Mouse (Mus musculus) cortical plate, adult 2 months (tissue): ENCODE measurements around the gene Olfr149. TPM values are rescaled to one million over a fixed set of nuclear protein-coding genes. Genes with fewer than 3 reads are reported as not detected.
A peak's percentile ranks its signal among the peaks of the same experiment; 100 is the strongest.
"Not testable (repeated sequence)": the region's sequence is repeated elsewhere in the genome, so short reads cannot be mapped to it uniquely, and the experiment has no call there.

Experiments used
- H3K27ac ChIP-seq: fragments of 200-500 bp; 2 replicates; pipeline ENCODE4 v1.5.1; 2012; ENCODE audit warnings: low read length, control low read depth, inconsistent platforms; ENCODE audit not compliant: insufficient read depth
- H3K4me1 ChIP-seq: fragments of 200-500 bp; 2 replicates; pipeline ENCODE4 v1.6.1; 2011; ENCODE audit warnings: low read length; ENCODE audit not compliant: control insufficient read depth, insufficient read depth
- H3K4me3 ChIP-seq: fragments of 200-500 bp; 2 replicates; pipeline ENCODE4 v1.5.1; 2011; ENCODE audit warnings: mild to moderate bottlenecking, low read length, control low read depth; ENCODE audit not compliant: insufficient read depth
- CTCF ChIP-seq: fragments of 200-500 bp; IDR thresholded peaks from 2 replicates; pipeline ENCODE4 v1.5.1; 2011; ENCODE audit warnings: mild to moderate bottlenecking, control low read depth, low read length; ENCODE audit not compliant: insufficient read depth; ENCODE audit errors: extremely low read depth
- POLR2A ChIP-seq: fragments of 200-500 bp; IDR thresholded peaks from 2 replicates; pipeline ENCODE4 v1.6.1; 2011; ENCODE audit warnings: mild to moderate bottlenecking, low read length, control low read depth; ENCODE audit not compliant: insufficient read depth; ENCODE audit errors: extremely low read depth
- polyA plus RNA-seq: library from polyadenylated mRNA; depleted of rRNA; stranded (reverse); fragments of >200 nt; gene quantifications from 2 replicates; pipeline ENCODE4 v1.2.3, GENCODE M21; 2012; rRNA removed

Gene Olfr149
- polyA plus RNA-seq, result not detected in 2 replicates

DNA sequence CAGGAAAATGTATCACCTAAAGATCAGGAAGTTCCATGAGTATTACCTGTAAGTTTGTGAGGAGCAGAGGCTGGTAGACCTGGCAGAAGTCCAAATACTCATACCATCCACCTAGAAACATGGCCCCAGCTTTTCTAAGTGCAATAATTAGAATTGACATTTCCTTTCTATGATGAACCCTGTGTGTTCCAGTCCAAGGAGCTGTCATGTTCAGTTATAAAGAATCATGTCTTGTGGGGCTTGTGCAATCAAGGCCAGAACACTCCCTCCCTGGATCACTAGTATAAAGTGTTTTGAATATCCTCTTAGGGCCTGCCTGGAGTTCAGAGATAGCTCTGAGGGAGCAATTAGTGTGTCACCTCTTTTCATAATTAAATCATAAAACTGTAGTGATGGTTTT is at the start of gene Olfr149:
Gene Olfr149 (minus strand): TSS at position 101 of the 400 bp plus-strand sequence.
- H3K27ac ChIP-seq, result no peak within 1 kb of the TSS
- no peaks in the 10 kb centered on the region for H3K4me1 ChIP-seq
- no peak for TF ChIP-seq POLR2A
- no peak for TF ChIP-seq CTCF
- no peak within 1 kb of the TSS for H3K4me3 ChIP-seq

DNA sequence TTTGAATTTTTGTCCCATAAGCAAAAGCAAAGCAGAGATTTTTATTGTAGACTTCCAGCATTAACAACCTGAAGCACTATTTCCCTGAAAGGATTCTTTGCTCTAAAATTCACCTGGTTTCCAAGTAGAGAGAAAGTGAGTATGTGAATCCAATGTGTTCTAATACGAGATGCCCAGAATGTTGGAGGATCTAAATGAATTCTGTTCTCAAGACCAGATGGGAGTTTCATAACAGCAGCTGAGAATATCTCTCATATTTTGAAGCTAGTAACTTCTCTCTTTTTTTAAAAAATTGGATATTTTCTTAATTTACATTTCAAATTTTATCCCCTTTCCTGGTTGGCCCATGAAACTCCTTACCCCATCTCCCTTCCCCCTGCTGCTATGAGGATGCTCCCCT is 39.5 kb upstream of the Olfr149 start:
- no peak overlapping the region for H3K4me3 ChIP-seq
- no peak for TF ChIP-seq CTCF
- TF ChIP-seq POLR2A, result no peak
- H3K27ac ChIP-seq, result 0 out of 2 replicates have a peak overlapping the region, but pooled peaks have one; percentile 77
- no peaks in the 10 kb centered on the region for H3K4me1 ChIP-seq

DNA sequence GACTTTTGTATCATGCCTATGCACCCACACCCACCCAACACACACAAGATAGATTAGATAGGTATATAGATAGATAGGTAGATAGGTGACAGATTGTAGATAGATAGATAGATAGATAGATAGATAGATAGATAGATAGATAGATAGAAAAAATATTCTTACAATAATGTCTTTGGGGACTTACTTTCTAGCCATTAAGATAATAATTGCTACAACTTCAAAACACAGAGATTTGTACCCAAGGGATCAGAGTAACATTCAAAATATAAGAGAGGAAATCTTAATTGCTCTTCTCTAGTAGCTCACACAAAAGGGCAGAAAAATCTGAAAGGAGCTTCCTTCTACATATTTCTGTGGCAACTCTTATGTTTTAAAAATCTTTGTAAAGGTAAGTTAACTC is 39.0 kb upstream of the Olfr149 start, which contains the start of gene Olfr967:
Gene Olfr967 (plus strand): TSS at position 301 of the 400 bp plus-strand sequence.
- TF ChIP-seq CTCF, result no peak
- TF ChIP-seq POLR2A, result no peak
- H3K4me3 ChIP-seq, result no peak within 1 kb of the TSS
- H3K4me1 ChIP-seq, result no peaks in the 10 kb centered on the region
- H3K27ac ChIP-seq, result peak within 1 kb of the TSS; percentile 77; the same call in 1 of the 2 replicates

DNA sequence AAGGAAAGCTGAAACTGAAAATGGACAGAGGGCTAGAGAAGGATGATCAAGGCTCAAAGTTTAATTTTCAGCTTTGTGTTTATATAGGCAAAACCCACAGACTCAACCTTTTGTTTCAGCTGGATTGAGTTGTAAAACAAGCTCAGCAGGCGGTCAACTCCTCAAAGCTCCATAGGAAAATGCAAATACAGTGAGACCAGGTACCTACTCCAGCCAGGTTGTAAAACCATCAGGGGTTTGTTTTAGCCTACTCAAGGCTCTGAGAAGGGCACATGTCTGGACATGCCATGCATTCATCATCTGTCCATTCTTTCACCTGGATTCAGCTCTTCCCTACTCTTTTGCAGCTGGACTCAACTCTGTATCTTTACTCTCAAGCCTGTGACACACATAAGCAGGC is 33.8 kb upstream of the Olfr149 start:
- Histone ChIP-seq H3K27ac (no peak overlapping the region), H3K4me3 (no peak overlapping the region), H3K4me1 (no peaks in the 10 kb centered on the region)
- TF ChIP-seq CTCF (no peak), POLR2A (no peak)

DNA sequence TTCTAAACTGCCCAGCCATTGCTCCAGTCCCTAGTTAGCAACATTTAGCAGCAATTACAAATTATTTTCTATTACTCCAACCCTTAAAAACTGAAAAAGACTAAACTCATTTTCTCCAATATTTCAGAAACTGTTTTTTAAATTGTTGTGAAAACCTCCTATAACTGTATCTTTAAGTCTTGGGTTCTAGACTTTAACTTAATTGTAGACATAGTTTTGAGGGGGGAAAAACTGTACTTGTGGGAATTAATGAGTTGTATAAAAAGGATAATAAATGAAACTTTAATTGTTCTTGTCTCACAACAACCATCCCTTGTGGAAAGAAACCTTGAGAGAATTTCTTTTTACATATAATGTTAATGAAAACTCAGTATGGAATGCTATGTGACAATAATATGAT is 23.8 kb upstream of the Olfr149 start, which contains the start of gene Olfr150:
Gene Olfr150 (plus strand): TSS at position 301 of the 400 bp plus-strand sequence.
- H3K4me1 ChIP-seq, result no peaks in the 10 kb centered on the region
- H3K4me3 ChIP-seq, result no peak within 1 kb of the TSS
- no peak within 1 kb of the TSS for H3K27ac ChIP-seq
- no peak for TF ChIP-seq CTCF
- no peak for TF ChIP-seq POLR2A

DNA sequence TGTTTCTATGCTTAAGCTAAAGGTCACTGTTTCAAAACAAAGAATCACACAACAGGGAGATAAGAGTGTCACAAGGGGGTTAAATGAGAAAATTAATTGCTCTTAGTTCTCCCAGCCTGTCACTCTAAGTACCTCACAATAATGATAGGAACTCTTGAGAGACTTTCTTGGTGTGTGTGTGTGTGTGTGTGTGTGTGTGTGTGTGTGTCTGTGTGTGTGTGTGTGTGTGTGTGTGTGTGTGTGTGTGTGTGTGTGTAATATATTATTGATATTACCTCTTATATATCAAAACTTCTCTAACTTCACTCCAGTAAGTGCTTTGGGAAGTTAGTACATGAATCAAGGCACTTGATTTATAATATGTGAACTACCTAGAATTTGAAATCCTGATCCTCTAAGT is 4.1 kb upstream of the Olfr149 start, which contains the start of gene Olfr965:
Gene Olfr965 (plus strand): TSS at position 301 of the 400 bp plus-strand sequence.
- TF ChIP-seq POLR2A, result no peak
- H3K27ac ChIP-seq, result no peak within 1 kb of the TSS
- no peaks in the 10 kb centered on the region for H3K4me1 ChIP-seq
- H3K4me3 ChIP-seq, result no peak within 1 kb of the TSS

DNA sequence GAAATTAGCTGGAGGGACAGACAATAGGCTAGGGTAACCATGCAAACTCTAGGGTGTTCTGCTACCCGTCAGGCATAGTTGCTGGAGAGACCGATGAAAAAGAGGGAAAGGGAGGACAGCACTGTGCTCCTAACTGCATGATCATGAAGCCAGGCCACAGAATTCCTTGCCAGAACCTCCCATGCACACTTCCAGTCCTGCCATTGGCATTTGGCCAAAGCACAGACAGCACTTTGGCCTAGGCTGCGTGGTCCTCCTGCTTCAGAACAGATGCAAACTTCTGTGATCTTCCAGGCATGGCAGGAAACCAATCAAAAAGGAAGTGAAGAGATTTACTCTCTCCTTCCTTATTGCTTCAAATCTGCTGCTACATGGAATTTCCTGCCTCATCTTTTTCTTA is 2.0 kb upstream of the Olfr149 start:
- Histone ChIP-seq H3K4me3 (no peak overlapping the region), H3K27ac (no peak overlapping the region), H3K4me1 (no peaks in the 10 kb centered on the region)
- no peak for TF ChIP-seq POLR2A
- TF ChIP-seq CTCF, result no peak

DNA sequence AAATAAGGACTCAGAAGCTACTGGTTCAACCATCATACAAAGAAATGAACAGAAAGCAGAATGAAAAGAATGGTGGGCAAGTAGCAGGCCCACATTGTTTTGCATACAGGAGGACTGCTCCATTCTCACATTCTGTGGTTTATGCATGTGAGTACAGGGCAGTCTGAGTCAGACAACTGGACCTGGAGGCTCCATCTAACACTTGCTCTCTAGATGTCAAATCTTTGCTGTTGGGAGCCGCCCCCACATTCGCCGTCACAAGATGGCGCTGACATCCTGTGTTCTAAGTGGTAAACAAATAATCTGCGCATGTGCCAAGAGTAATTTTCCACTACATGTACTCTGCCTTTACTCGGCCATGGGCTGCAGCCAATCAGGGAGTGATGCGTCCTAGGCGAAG is 5.8 kb downstream of the Olfr149 start:
- not testable (repeated sequence) for H3K4me1 ChIP-seq, H3K4me3 ChIP-seq, H3K27ac ChIP-seq

DNA sequence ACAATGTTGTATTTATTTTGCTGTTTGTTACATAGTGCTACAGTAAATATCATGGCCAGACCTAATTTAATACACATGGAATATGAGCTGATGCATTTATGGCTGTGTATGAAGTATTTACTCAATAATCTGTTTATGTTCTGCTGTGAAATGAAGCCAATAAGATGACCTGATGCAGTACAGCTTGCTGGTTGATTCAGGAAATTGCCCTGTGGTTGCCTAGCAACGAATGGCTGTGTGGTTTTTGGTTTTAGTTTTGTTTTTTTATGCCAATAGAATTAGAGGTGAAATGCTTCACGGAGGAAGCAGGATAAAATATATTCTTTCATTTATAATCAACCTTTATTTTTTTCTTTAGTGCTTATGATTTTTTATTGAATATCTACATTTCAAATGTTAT is 27.6 kb downstream of the Olfr149 start:
- Histone ChIP-seq H3K4me3 (no peak overlapping the region), H3K27ac (no peak overlapping the region), H3K4me1 (no peaks in the 10 kb centered on the region)
- no peak for TF ChIP-seq POLR2A
- TF ChIP-seq CTCF, result no peak

DNA sequence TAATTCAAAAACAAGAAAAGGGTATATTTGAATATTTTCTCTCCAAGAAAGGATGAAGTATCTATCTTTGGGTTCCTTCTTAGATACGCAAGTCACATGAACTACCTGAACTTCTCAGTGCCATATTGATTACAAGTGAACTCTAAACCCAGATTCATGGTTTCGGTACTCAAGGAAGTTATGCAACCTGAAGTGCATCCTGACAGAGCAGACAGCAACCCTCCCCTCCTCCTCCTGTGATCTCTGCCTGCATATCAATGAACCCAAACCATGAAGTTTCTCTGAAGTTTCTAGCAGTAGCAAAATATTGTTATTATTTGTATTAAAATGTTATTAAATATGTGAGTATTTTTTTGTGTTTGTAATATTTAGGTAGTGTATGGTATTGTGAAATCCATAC is 28.4 kb downstream of the Olfr149 start:
- no peak overlapping the region for H3K4me3 ChIP-seq
- no peak overlapping the region for H3K27ac ChIP-seq
- H3K4me1 ChIP-seq, result no peaks in the 10 kb centered on the region
- TF ChIP-seq CTCF (no peak), POLR2A (no peak)

DNA sequence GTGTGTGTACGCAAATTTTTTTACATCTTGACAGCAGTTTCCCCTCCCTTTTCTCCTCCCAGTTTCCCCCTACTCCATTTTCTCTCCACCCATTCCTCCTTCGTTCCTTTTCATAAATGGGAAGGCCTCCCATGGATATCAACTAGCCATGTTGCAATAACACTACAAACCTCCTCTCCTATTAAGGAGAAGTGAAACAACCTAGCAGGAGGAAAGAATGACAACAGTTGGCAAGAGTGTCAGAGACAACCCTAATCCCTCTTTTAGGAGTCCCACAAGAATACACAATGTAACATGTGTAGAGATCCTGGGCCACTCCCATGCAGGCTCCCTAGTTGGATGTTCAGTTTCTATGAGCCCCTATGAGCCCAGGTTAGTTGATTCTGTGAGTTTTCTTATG is 32.1 kb downstream of the Olfr149 start:
- Histone ChIP-seq H3K4me3 (no peak overlapping the region), H3K27ac (no peak overlapping the region), H3K4me1 (no peaks in the 10 kb centered on the region)
- TF ChIP-seq CTCF, result no peak
- TF ChIP-seq POLR2A, result no peak

DNA sequence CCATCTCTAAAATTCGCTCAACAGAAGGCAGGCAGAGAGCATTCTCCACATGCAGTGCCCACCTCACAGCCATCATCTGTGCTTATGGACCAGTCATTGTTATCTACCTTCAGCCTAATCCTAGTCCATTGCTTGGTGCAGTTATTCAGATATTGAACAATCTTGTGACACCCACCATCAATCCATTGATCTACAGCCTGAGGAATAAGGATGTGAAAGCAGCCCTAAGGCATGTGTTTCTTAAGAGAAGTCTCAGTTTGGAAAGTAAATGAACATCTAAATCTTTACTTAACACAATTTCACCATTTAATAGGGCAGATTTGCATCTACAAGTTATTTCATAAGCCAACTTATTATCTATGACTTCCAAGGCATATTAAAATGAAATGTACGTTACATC is 37.2 kb downstream of the Olfr149 start:
- Histone ChIP-seq H3K27ac (no peak overlapping the region), H3K4me1 (no peaks in the 10 kb centered on the region), H3K4me3 (no peak overlapping the region)
- TF ChIP-seq POLR2A (no peak), CTCF (no peak)
